Mouse (Mus musculus): ENCODE results near the gene Gm12845. TPM values are rescaled to one million over a fixed set of nuclear protein-coding genes. Genes with fewer than 3 reads are reported as not detected.

The Gm12845 gene
- not detected in 2 replicates for polyA plus RNA-seq (2015; fragmentation: Nextera tagmentation; extraction: Ambion mirVana)

GRCm38 (mm10) chr4:117724112-117724511 lies at the start of gene Gm12845:
Gm12845 (plus strand) TSS chr4:117724412.
- ATAC-seq (ENCODE audit: insufficient number of reproducible peaks, insufficient read depth, low FRiP score, low TSS enrichment, low read depth), result no peak
- H3K4me3 ChIP-seq, result no peak within 1 kb of the TSS
- H3K36me3 ChIP-seq, result no peaks in the 10 kb centered on the region
- no peaks in the 10 kb centered on the region for H3K4me1 ChIP-seq
- H3K9ac ChIP-seq, result no peak within 1 kb of the TSS
- no peak within 1 kb of the TSS for H3K4me2 ChIP-seq
- no peaks in the 10 kb centered on the region for H3K9me3 ChIP-seq
- 87% methylated on average over 1 of the region's 1 CpGs for WGBS
- no peaks in the 10 kb centered on the region for H3K27me3 ChIP-seq
- H3K27ac ChIP-seq, result no peak within 1 kb of the TSS

GRCm38 (mm10) chr4:117676903-117677302 lies 47.3 kb upstream of the Gm12845 start:
- Histone ChIP-seq H3K4me1 (peaks cover 10% of the 10 kb centered on the region), H3K4me2 (no peak overlapping the region), H3K9ac (no peak overlapping the region), H3K27me3 (no peaks in the 10 kb centered on the region), H3K36me3 (peaks cover 84% of the 10 kb centered on the region), H3K27ac (no peak overlapping the region), H3K9me3 (no peaks in the 10 kb centered on the region), H3K4me3 (no peak overlapping the region)
- ATAC-seq (ENCODE audit: insufficient number of reproducible peaks, insufficient read depth, low FRiP score, low TSS enrichment, low read depth), result no peak
- 24% methylated on average over 3 of the region's 3 CpGs for WGBS

GRCm38 (mm10) chr4:117680963-117681362 lies 43.2 kb upstream of the Gm12845 start:
- Histone ChIP-seq H3K4me3 (peak overlapping the region; percentile 85), H3K27ac (no peak overlapping the region), H3K36me3 (peaks cover 49% of the 10 kb centered on the region), H3K9me3 (no peaks in the 10 kb centered on the region), H3K27me3 (no peaks in the 10 kb centered on the region), H3K4me2 (peak overlapping the region; percentile 78), H3K9ac (0 out of 2 replicates have a peak overlapping the region, but pooled peaks have one; percentile 93), H3K4me1 (peaks cover 13% of the 10 kb centered on the region)
- 76% methylated on average over 6 of the region's 6 CpGs for WGBS
- no peak for ATAC-seq (ENCODE audit: insufficient number of reproducible peaks, insufficient read depth, low FRiP score, low TSS enrichment, low read depth)

- peak within 1 kb of the TSS; percentile 55; the same call in 1 of the 2 replicates for H3K27ac ChIP-seq
- H3K27me3 ChIP-seq, result no peaks in the 10 kb centered on the region
- peak within 1 kb of the TSS; percentile 93 for H3K9ac ChIP-seq
- peaks cover 40% of the 10 kb centered on the region for H3K36me3 ChIP-seq
- WGBS, result under 1% methylated on average over 33 of the region's 33 CpGs
- ATAC-seq (ENCODE audit: insufficient number of reproducible peaks, insufficient read depth, low FRiP score, low TSS enrichment, low read depth), result peak; percentile 79
- H3K4me2 ChIP-seq, result peak within 1 kb of the TSS; percentile 78
- peak within 1 kb of the TSS; percentile 85 for H3K4me3 ChIP-seq
- peaks cover 13% of the 10 kb centered on the region for H3K4me1 ChIP-seq
- H3K9me3 ChIP-seq, result no peaks in the 10 kb centered on the region
These were observed 42.2 kb upstream of the Gm12845 start, which contains the start of gene Dmap1 for GRCm38 (mm10) chr4:117681931-117682461. Dmap1 (minus strand) TSS chr4:117682273.

GRCm38 (mm10) chr4:117682463-117682862 lies 41.7 kb upstream of the Gm12845 start:
- peak overlapping the region; percentile 93; the same call in 1 of the 2 replicates for H3K9ac ChIP-seq
- H3K4me3 ChIP-seq, result peak overlapping the region; percentile 85
- H3K9me3 ChIP-seq, result no peaks in the 10 kb centered on the region
- no peak for ATAC-seq (ENCODE audit: insufficient number of reproducible peaks, insufficient read depth, low FRiP score, low TSS enrichment, low read depth)
- H3K27me3 ChIP-seq, result no peaks in the 10 kb centered on the region
- peaks cover 36% of the 10 kb centered on the region for H3K36me3 ChIP-seq
- peaks cover 13% of the 10 kb centered on the region for H3K4me1 ChIP-seq
- no peak overlapping the region for H3K27ac ChIP-seq
- H3K4me2 ChIP-seq, result peak overlapping the region; percentile 78

- Histone ChIP-seq H3K4me1 (peaks cover 13% of the 10 kb centered on the region), H3K27ac (no peak overlapping the region), H3K36me3 (peaks cover 28% of the 10 kb centered on the region), H3K4me2 (peak overlapping the region; percentile 78), H3K9me3 (no peaks in the 10 kb centered on the region), H3K9ac (no peak overlapping the region), H3K27me3 (no peaks in the 10 kb centered on the region), H3K4me3 (no peak overlapping the region)
- WGBS, result 79% methylated on average over 6 of the region's 6 CpGs
- ATAC-seq (ENCODE audit: insufficient number of reproducible peaks, insufficient read depth, low FRiP score, low TSS enrichment, low read depth), result no peak
These were observed 41.0 kb upstream of the Gm12845 start for GRCm38 (mm10) chr4:117683048-117683768.

- H3K4me1 ChIP-seq, result peaks cover 6% of the 10 kb centered on the region
- WGBS, result 81% methylated on average over 4 of the region's 4 CpGs
- ATAC-seq (ENCODE audit: insufficient number of reproducible peaks, insufficient read depth, low FRiP score, low TSS enrichment, low read depth), result no peak
- no peaks in the 10 kb centered on the region for H3K36me3 ChIP-seq
- H3K4me3 ChIP-seq, result no peak overlapping the region
- H3K27ac ChIP-seq, result no peak overlapping the region
- H3K9ac ChIP-seq, result no peak overlapping the region
- no peaks in the 10 kb centered on the region for H3K27me3 ChIP-seq
- no peaks in the 10 kb centered on the region for H3K9me3 ChIP-seq
- no peak overlapping the region for H3K4me2 ChIP-seq
These were observed 37.9 kb upstream of the Gm12845 start for GRCm38 (mm10) chr4:117686354-117686753.

GRCm38 (mm10) chr4:117705361-117705760 lies 18.9 kb upstream of the Gm12845 start:
- Histone ChIP-seq H3K27ac (no peak overlapping the region), H3K27me3 (no peaks in the 10 kb centered on the region), H3K4me1 (no peaks in the 10 kb centered on the region), H3K9me3 (no peaks in the 10 kb centered on the region), H3K4me2 (no peak overlapping the region), H3K4me3 (no peak overlapping the region), H3K9ac (no peak overlapping the region), H3K36me3 (no peaks in the 10 kb centered on the region)
- ATAC-seq (ENCODE audit: insufficient number of reproducible peaks, insufficient read depth, low FRiP score, low TSS enrichment, low read depth), result no peak
- WGBS, result 4% methylated on average over 7 of the region's 7 CpGs

GRCm38 (mm10) chr4:117708780-117709550 lies 15.2 kb upstream of the Gm12845 start:
- Histone ChIP-seq H3K9me3 (no peaks in the 10 kb centered on the region), H3K9ac (no peak overlapping the region), H3K4me1 (no peaks in the 10 kb centered on the region), H3K27ac (no peak overlapping the region), H3K36me3 (no peaks in the 10 kb centered on the region), H3K27me3 (no peaks in the 10 kb centered on the region), H3K4me3 (no peak overlapping the region), H3K4me2 (no peak overlapping the region)
- WGBS, result 76% methylated on average over 3 of the region's 3 CpGs
- no peak for ATAC-seq (ENCODE audit: insufficient number of reproducible peaks, insufficient read depth, low FRiP score, low TSS enrichment, low read depth)

- no peak overlapping the region for H3K27ac ChIP-seq
- no peaks in the 10 kb centered on the region for H3K4me1 ChIP-seq
- H3K27me3 ChIP-seq, result no peaks in the 10 kb centered on the region
- no peaks in the 10 kb centered on the region for H3K36me3 ChIP-seq
- no peak overlapping the region for H3K9ac ChIP-seq
- WGBS, result 85% methylated on average over 3 of the region's 3 CpGs
- no peaks in the 10 kb centered on the region for H3K9me3 ChIP-seq
- no peak overlapping the region for H3K4me3 ChIP-seq
- no peak for ATAC-seq (ENCODE audit: insufficient number of reproducible peaks, insufficient read depth, low FRiP score, low TSS enrichment, low read depth)
- H3K4me2 ChIP-seq, result no peak overlapping the region
These were observed 11.9 kb upstream of the Gm12845 start for GRCm38 (mm10) chr4:117712314-117712713.

GRCm38 (mm10) chr4:117713303-117714098 lies 10.7 kb upstream of the Gm12845 start:
- H3K36me3 ChIP-seq, result no peaks in the 10 kb centered on the region
- ATAC-seq (ENCODE audit: insufficient number of reproducible peaks, insufficient read depth, low FRiP score, low TSS enrichment, low read depth), result no peak
- H3K9ac ChIP-seq, result no peak overlapping the region
- H3K4me1 ChIP-seq, result no peaks in the 10 kb centered on the region
- H3K27ac ChIP-seq, result no peak overlapping the region
- no peaks in the 10 kb centered on the region for H3K9me3 ChIP-seq
- 72% methylated on average over 6 of the region's 6 CpGs for WGBS
- H3K4me2 ChIP-seq, result no peak overlapping the region
- no peak overlapping the region for H3K4me3 ChIP-seq
- H3K27me3 ChIP-seq, result no peaks in the 10 kb centered on the region
